Mouse (Mus musculus) hindbrain, embryonic 11.5 days (tissue): ENCODE data around the gene 0610009B22Rik. TPM values are rescaled to one million over a fixed set of nuclear protein-coding genes. Genes with fewer than 3 reads are reported as not detected.

ENCODE experiments used
- ATAC-seq: fragments of 200-750 bp; cut with Nextera tagmentation; 2 replicates; pipeline ENCODE4 v1.8.0; 2017; ENCODE audit warnings: mild to moderate bottlenecking, moderate TSS enrichment, moderate library complexity; ENCODE audit not compliant: low FRiP score
- DNase-seq: peaks from one replicate; pipeline ENCODE4 v3.0.0-alpha.2; 2015; ENCODE audit warnings: low spot score
- H3K27ac ChIP-seq: fragments of 300-500 bp; sonication (generic); 2 replicates; pipeline ENCODE4 v1.5.1; 2014; ENCODE audit warnings: mild to moderate bottlenecking, low read depth, low read length
- H3K27me3 ChIP-seq: fragments of 300-500 bp; sonication (generic); 2 replicates; pipeline ENCODE4 v1.6.1; 2014; ENCODE audit warnings: mild to moderate bottlenecking, low read length, moderate library complexity, mixed read lengths; ENCODE audit not compliant: control insufficient read depth, insufficient read depth
- H3K36me3 ChIP-seq: fragments of 300-500 bp; sonication (generic); 2 replicates; pipeline ENCODE4 v1.6.1; 2014; ENCODE audit warnings: mild to moderate bottlenecking, low read length, moderate library complexity, mixed read lengths; ENCODE audit not compliant: control insufficient read depth, insufficient read depth
- H3K4me1 ChIP-seq: fragments of 300-500 bp; sonication (generic); replicated peaks from 2 replicates; pipeline ENCODE4 v1.6.1; 2014; ENCODE audit warnings: low read length, mixed read lengths; ENCODE audit not compliant: control insufficient read depth, insufficient read depth
- H3K4me2 ChIP-seq: fragments of 300-500 bp; sonication (generic); replicated peaks from 2 replicates; pipeline ENCODE4 v1.6.1; 2014; ENCODE audit warnings: mild to moderate bottlenecking, low read depth, low read length
- H3K4me3 ChIP-seq: fragments of 300-500 bp; sonication (generic); 2 replicates; pipeline ENCODE4 v1.5.1; 2014; ENCODE audit warnings: low read depth, low read length
- H3K9ac ChIP-seq: fragments of 300-500 bp; sonication (generic); 2 replicates; pipeline ENCODE4 v1.6.1; 2014; ENCODE audit warnings: low read depth, low read length
- H3K9me3 ChIP-seq: fragments of 300-500 bp; sonication (generic); 2 replicates; pipeline ENCODE4 v1.6.1; 2016; ENCODE audit warnings: low read length; ENCODE audit not compliant: control insufficient read depth
- WGBS: fragments of 180-500 bp; shearing (Covaris S2); extraction: QIAGEN DNeasy Blood & Tissue Kit; methylation state at CpG from one replicate; pipeline ENCODE4 v1.1.7; 2014; 5-methylcytosine and 5-hydroxymethylcytosine counted together
- polyA plus RNA-seq: library from polyadenylated mRNA; unstranded; fragments of >200 nt; fragmentation: Nextera tagmentation; extraction: Ambion mirVana; gene quantifications from 2 replicates; pipeline ENCODE4 v1.2.1, GENCODE M21; 2014

The 0610009B22Rik gene
- polyA plus RNA-seq, 1 experiment from 2014 or later: 110 TPM

DNA sequence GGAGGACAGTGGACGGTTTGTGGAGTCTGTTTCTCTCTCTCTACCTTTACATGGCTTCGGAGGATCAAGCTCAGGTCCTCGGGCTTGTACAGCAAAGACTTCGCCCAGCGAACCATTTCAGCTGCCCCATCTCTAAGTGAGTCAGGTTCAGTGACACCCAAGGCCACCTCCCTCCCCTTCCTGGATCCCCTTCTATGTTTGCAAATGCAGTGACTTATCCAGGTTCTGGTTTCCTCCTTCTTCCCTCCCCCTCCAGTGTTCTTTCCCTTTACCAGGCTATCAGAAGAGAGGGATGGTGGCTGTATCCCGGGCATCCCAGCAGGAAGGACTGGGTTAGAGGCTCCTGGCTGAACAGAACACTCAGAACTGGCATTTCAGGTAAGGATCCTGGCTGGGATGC lies 34.9 kb downstream of the 0610009B22Rik start:
- ATAC-seq (no peak), DNase-seq (no peak)
- peaks cover 15% of the 10 kb centered on the region for H3K4me1 ChIP-seq
- no peak overlapping the region for H3K4me3 ChIP-seq
- H3K9me3 ChIP-seq: no peaks in the 10 kb centered on the region
- no peaks in the 10 kb centered on the region for H3K36me3 ChIP-seq
- H3K9ac ChIP-seq: no peak overlapping the region
- H3K4me2 ChIP-seq: no peak overlapping the region
- H3K27ac ChIP-seq: no peak overlapping the region
- WGBS: 90% methylated on average over 6 of the region's 6 CpGs
- peaks cover 13% of the 10 kb centered on the region for H3K27me3 ChIP-seq

- Histone ChIP-seq H3K27ac (no peak overlapping the region), H3K4me1 (peaks cover 19% of the 10 kb centered on the region), H3K4me3 (no peak overlapping the region), H3K36me3 (no peaks in the 10 kb centered on the region), H3K4me2 (no peak overlapping the region), H3K9ac (no peak overlapping the region), H3K27me3 (peaks cover 13% of the 10 kb centered on the region), H3K9me3 (no peaks in the 10 kb centered on the region)
- WGBS: 89% methylated on average over 4 of the region's 4 CpGs
- ATAC-seq (no peak), DNase-seq (no peak)
Observed at GRCm38 (mm10) chr11:51652889-51653418, 35.7 kb downstream of the 0610009B22Rik start.

DNA sequence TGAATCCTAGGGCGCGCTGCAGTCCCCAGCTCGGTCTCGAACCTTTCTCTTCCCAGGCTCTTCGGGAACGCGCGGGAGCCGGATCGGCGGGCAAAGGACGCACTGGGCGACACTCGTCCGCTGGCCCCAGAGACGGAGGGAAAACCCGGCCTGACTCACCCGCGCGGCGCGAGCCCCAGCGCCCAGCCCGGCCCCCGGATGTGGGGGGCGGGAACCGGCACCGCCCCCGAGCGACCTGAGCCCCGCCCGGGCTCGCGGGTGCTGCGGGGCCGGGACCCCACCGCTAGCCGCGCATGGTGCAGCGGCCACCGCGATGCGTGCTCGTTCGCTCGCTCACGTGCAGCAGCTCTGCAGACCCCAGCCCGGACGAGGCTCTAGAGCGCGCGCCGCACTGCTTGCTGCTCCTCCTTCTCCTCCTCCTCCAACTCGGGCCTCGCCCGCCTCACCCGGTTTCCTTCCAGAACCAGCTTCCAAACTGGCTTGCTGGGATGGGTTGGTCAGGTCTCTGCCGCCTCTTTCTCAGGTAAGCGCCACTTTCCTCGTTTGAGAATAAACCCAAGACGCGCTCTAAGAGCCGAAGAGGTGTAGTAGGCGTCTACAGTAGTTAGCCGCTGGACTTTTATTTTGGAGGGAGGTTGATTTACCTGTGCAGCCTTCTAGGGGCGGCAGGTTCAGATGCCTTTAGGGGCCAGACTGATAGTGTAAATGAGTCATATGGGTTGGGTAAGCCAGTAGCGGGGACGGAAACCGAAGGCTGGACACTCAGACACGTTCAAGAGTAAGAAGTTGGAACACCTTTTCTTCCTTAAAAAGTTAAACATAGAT lies 37.8 kb downstream of the 0610009B22Rik start, which contains the start of the genes N4bp3 and D930048N14Rik:
Gene N4bp3 (minus strand): TSS at position 152 of the 825 bp plus-strand sequence.
Gene D930048N14Rik (plus strand): TSS at position 264 of the 825 bp plus-strand sequence.
- ATAC-seq (peak; percentile 67; the same call in 1 of the 2 replicates), DNase-seq (peak; percentile 76)
- 1% methylated on average over 62 of the region's 70 CpGs for WGBS
- H3K27ac ChIP-seq: no peak within 1 kb of the TSS
- peak within 1 kb of the TSS; percentile 57 for H3K4me3 ChIP-seq
- no peaks in the 10 kb centered on the region for H3K36me3 ChIP-seq
- peaks cover 19% of the 10 kb centered on the region for H3K4me1 ChIP-seq
- H3K4me2 ChIP-seq: peak within 1 kb of the TSS; percentile 95
- peak within 1 kb of the TSS; percentile 67 for H3K9ac ChIP-seq
- no peaks in the 10 kb centered on the region for H3K9me3 ChIP-seq
- peaks cover 13% of the 10 kb centered on the region for H3K27me3 ChIP-seq

DNA sequence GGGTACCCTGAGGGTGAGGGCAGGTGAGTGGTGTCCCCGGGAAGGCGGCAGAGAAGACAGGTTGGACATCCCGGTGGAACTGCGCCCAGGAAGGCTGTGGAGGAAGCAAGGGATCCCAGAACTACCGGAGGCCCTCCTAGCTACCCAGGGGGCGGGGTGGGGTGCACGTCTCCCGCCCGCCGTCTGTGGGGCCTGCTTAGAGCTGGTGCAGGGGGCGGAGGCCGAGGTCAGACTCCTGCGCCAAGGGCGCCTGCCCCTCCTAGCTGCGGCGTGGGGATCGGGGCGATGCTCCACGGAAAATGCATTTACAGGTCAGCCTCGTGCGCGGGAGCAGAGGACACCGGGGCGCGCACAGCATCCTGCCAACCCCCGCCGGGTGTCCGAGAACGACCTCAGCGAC lies 38.4 kb downstream of the 0610009B22Rik start:
- H3K27me3 ChIP-seq: peaks cover 13% of the 10 kb centered on the region
- peak overlapping the region; percentile 57 for H3K4me3 ChIP-seq
- DNase-seq (no peak), ATAC-seq (peak; percentile 18; the same call in 1 of the 2 replicates)
- 2% methylated on average over 16 of the region's 30 CpGs for WGBS
- peak overlapping the region; percentile 67 for H3K9ac ChIP-seq
- peak overlapping the region; percentile 95 for H3K4me2 ChIP-seq
- H3K27ac ChIP-seq: no peak overlapping the region
- peaks cover 19% of the 10 kb centered on the region for H3K4me1 ChIP-seq
- no peaks in the 10 kb centered on the region for H3K9me3 ChIP-seq
- no peaks in the 10 kb centered on the region for H3K36me3 ChIP-seq

- WGBS: 4% methylated on average over 7 of the region's 7 CpGs
- ATAC-seq (no peak), DNase-seq (peak; percentile 35)
- Histone ChIP-seq H3K4me3 (peak overlapping the region; percentile 57), H3K36me3 (no peaks in the 10 kb centered on the region), H3K4me2 (peak overlapping the region; percentile 95), H3K4me1 (peaks cover 19% of the 10 kb centered on the region), H3K9me3 (no peaks in the 10 kb centered on the region), H3K27ac (no peak overlapping the region), H3K9ac (peak overlapping the region; percentile 67), H3K27me3 (peaks cover 13% of the 10 kb centered on the region)
Observed at GRCm38 (mm10) chr11:51649889-51650199, 38.8 kb downstream of the 0610009B22Rik start.

- Histone ChIP-seq H3K4me1 (peaks cover 19% of the 10 kb centered on the region), H3K27me3 (peaks cover 13% of the 10 kb centered on the region), H3K9ac (peak overlapping the region; percentile 67; the same call in 1 of the 2 replicates), H3K36me3 (no peaks in the 10 kb centered on the region), H3K9me3 (no peaks in the 10 kb centered on the region), H3K4me3 (peak overlapping the region; percentile 57; the same call in 1 of the 2 replicates), H3K4me2 (peak overlapping the region; percentile 95), H3K27ac (no peak overlapping the region)
- DNase-seq (no peak), ATAC-seq (0 out of 2 replicates have a peak, but pooled peaks have one; percentile 7)
- 20% methylated on average over 11 of the region's 11 CpGs for WGBS
Observed at GRCm38 (mm10) chr11:51649111-51649888, 39.4 kb downstream of the 0610009B22Rik start.

- peak; percentile 83 for DNase-seq
- Histone ChIP-seq H3K9ac (no peak overlapping the region), H3K27me3 (peaks cover 13% of the 10 kb centered on the region), H3K27ac (no peak overlapping the region), H3K36me3 (no peaks in the 10 kb centered on the region), H3K4me2 (no peak overlapping the region), H3K9me3 (no peaks in the 10 kb centered on the region), H3K4me1 (peaks cover 19% of the 10 kb centered on the region), H3K4me3 (no peak overlapping the region)
- ATAC-seq: peak; percentile 69
- 12% methylated on average over 3 of the region's 3 CpGs for WGBS
Observed at GRCm38 (mm10) chr11:51648566-51648965, 40.1 kb downstream of the 0610009B22Rik start.

- ATAC-seq: no peak
- Histone ChIP-seq H3K27me3 (peaks cover 13% of the 10 kb centered on the region), H3K9me3 (no peaks in the 10 kb centered on the region), H3K4me3 (no peak overlapping the region), H3K27ac (no peak overlapping the region), H3K4me1 (peaks cover 19% of the 10 kb centered on the region), H3K9ac (no peak overlapping the region; the same call in 1 of the 2 replicates), H3K36me3 (no peaks in the 10 kb centered on the region), H3K4me2 (no peak overlapping the region)
- 80% methylated on average over 15 of the region's 15 CpGs for WGBS
- DNase-seq: no peak
Observed at GRCm38 (mm10) chr11:51646751-51647667, 41.7 kb downstream of the 0610009B22Rik start.
